Mouse (Mus musculus): ENCODE data around the gene Dnajc3. TPM values are rescaled to one million over a fixed set of nuclear protein-coding genes. Genes with fewer than 3 reads are reported as not detected.

Dnajc3 gene
- polyA plus RNA-seq (2017; shearing (Covaris generic)), result 10 to 100 TPM; 62.6 to 81.9 TPM

DNA sequence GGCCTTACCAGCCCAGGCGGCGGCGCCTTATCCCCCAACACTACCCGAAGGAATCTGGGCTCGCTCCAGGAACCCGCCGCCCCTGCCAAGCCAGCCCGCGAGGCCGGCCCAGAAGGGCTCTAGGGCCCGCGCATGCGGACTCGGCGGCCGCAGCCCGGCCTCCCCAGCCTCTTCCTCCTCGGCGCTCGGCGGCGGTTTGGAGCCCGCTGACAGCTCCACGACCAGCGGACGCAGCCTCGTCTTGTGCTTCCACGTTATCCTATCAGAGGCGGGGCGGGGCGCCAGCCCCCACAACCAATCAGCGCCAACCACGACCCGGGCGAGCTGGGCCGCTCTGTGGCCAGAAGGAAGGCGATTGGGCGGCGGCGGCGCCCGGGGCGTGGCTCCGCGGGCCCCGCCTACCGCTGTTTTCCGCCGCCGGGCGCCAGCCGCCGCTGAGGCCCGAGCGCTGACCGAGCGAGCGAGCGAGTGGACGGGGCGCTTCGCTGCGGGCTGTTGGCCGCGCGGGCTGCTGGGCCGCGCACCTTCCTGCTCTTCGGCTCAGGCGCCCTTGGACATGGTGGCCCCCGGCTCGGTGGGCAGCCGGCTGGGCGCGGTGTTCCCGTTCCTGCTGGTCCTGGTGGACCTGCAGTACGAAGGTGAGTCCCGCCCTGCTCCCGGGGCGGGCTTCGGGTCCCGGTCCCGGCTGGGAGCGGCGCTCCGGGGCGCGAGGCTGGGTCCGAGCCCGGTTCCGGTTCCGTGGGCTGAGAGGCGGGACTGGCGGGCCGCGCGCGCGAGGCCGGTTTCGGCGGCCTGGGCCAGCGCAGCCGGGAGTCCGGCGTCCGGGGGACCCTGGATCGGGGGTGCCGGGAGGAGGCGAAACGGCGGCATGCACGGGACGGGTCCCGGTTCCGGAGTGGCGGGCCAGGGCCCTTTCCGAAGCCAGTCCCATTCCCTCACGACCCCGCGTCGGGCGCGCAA lies at the start of gene Dnajc3:
Gene Dnajc3, plus strand, starts transcription at position 444 of the 960 bp plus-strand sequence.

DNA sequence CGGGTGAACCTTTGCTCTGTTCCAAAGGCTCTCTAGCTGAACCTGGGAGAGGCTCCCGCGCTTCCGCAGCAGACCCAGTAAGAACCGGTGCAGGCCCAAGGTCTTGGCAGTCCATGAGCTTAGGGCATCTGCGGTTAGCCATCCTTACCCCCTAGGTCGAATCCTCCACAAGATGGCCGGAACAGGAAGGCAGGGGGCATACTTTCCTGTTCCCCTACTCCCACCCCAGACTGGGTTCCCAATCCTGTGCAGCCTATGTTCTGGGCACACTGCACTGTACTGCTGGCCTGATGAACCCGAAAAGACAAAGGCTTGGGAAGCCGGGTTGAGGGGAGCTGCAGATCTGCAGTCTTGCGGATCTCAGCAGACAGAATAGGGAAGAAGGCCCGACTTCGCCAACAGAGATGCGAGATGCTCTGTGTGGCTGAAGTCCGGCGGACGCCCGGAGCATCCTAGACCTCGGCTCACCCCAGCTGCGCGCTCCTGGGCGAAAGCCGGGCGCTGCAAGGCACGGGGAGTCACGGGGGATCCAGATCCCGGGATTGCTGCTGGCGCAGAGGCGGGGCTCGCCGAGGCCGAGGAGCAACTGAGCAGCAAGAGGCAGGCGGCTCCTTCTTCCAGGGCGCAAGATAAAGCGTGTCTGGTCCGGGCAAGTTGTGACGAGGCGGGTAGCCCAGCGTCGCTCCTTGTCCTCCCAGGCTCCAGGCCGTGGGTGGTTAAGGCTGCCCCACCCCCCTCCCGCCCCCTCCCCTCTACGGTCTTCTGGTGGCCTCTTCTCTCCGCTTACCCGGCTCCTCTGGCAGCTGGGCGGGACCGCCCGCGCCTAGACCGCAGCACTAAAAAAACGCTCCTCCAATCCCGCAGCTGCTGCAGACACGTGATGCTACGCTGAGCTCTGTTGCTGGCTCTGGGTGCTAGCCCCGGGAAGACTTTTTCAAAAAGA lies 12.8 kb upstream of the Dnajc3 start, which contains the start of gene Dzip1:
Gene Dzip1, minus strand, starts transcription at position 788 of the 943 bp plus-strand sequence.

Other genes starting within 250 kb of the Dnajc3 start
- gene Abcc4, start 231.8 kb upstream of the Dnajc3 start, polyA plus RNA-seq (2017; shearing (Covaris generic)), result 10 to 100 TPM; 21.4 to 30.6 TPM
- 1 to 10 TPM; 1.5 to 1.9 TPM for gene Cldn10, start 150.1 kb upstream of the Dnajc3 start, polyA plus RNA-seq (2017; shearing (Covaris generic))
- 10 to 100 TPM in 1 of 2 experiments, 1 to 10 TPM in 1; 9.5 to 23.9 TPM for gene Dzip1, start 12.5 kb upstream of the Dnajc3 start, polyA plus RNA-seq (2017; shearing (Covaris generic))
- gene Uggt2, start 161.5 kb downstream of the Dnajc3 start, polyA plus RNA-seq (2017; shearing (Covaris generic)), result 1 to 10 TPM in 1 of 2 experiments, under 1 TPM in 1; 0.43 to 1.0 TPM
- under 1 TPM in 1 of 2 experiments, not detected in 1; 0.14 TPM for gene Hs6st3, start 200.4 kb downstream of the Dnajc3 start, polyA plus RNA-seq (2017; shearing (Covaris generic))

All from activated CD4-positive, CD25-positive, alpha-beta regulatory T cell (primary cell).